Mouse (Mus musculus) embryonic facial prominence, embryonic 12.5 days (tissue): Measurements from ENCODE around the gene Tns4. TPM values are rescaled to one million over a fixed set of nuclear protein-coding genes. Genes with fewer than 3 reads are reported as not detected.

Experiments
- ATAC-seq: fragments of 200-750 bp; cut with Nextera tagmentation; 2 replicates; pipeline ENCODE4 v1.8.0; 2017; ENCODE audit not compliant: insufficient number of reproducible peaks, insufficient read depth, low FRiP score, low TSS enrichment
- H3K27ac ChIP-seq: fragments of 300-500 bp; sonication (generic); 2 replicates; pipeline ENCODE4 v1.5.1; 2016; ENCODE audit warnings: mild to moderate bottlenecking
- H3K27me3 ChIP-seq: fragments of 300-500 bp; sonication (generic); 2 replicates; pipeline ENCODE4 v1.6.1; 2016; ENCODE audit warnings: mild to moderate bottlenecking, moderate library complexity
- H3K36me3 ChIP-seq: fragments of 300-500 bp; sonication (generic); 2 replicates; pipeline ENCODE4 v1.6.1; 2016; ENCODE audit warnings: mild to moderate bottlenecking
- H3K4me1 ChIP-seq: fragments of 300-500 bp; sonication (generic); 2 replicates; pipeline ENCODE4 v1.6.1; 2016
- H3K4me2 ChIP-seq: fragments of 300-500 bp; sonication (generic); replicated peaks from 2 replicates; pipeline ENCODE4 v1.6.1; 2016; ENCODE audit warnings: mild to moderate bottlenecking, moderate library complexity
- H3K4me3 ChIP-seq: fragments of 300-500 bp; sonication (generic); 2 replicates; pipeline ENCODE4 v1.5.1; 2016; ENCODE audit warnings: mild to moderate bottlenecking
- H3K9ac ChIP-seq: fragments of 300-500 bp; sonication (generic); 2 replicates; pipeline ENCODE4 v1.6.1; 2016; ENCODE audit warnings: mild to moderate bottlenecking, moderate library complexity
- H3K9me3 ChIP-seq: fragments of 300-500 bp; sonication (generic); 2 replicates; pipeline ENCODE4 v1.6.1; 2016; ENCODE audit warnings: mild to moderate bottlenecking, moderate library complexity
- WGBS: fragments of 180-500 bp; shearing (Covaris S2); methylation state at CpG from one replicate; pipeline ENCODE4 v1.1.7; 2016; 5-methylcytosine and 5-hydroxymethylcytosine counted together
- polyA plus RNA-seq: library from polyadenylated mRNA; unstranded; fragments of >200 nt; fragmentation: Nextera tagmentation; extraction: Ambion mirVana; gene quantifications from 2 replicates; pipeline ENCODE4 v1.2.1, GENCODE M21; 2016

The Tns4 gene
- polyA plus RNA-seq, 1 experiment from 2014 or later = 0.28 TPM

DNA sequence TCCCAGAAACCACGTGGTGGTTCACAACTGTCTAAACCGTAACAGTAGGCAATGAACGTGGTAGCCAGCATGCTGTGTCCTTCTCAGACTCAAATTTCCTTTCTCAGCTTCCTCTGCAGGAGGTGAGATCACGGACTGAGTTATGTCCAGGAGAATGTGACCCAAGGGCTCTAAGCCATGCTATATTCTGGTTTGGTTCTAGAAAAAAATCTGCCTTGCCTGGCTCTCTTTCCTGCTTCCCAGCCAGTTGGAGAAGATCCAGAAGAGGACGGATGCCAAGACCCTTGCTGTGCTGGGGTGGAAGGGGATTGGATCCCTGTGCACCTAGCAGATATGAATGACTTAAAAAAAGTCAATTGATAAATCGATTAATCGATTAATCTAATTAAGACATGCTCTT lies 10.4 kb upstream of the Tns4 start:
- no peak overlapping the region for H3K4me3 ChIP-seq
- H3K27ac ChIP-seq = no peak overlapping the region
- H3K9ac ChIP-seq = no peak overlapping the region
- no peaks in the 10 kb centered on the region for H3K36me3 ChIP-seq
- no peak overlapping the region for H3K4me2 ChIP-seq
- no peaks in the 10 kb centered on the region for H3K27me3 ChIP-seq
- peaks cover 13% of the 10 kb centered on the region; the same call in 1 of the 2 replicates for H3K4me1 ChIP-seq
- no peaks in the 10 kb centered on the region for H3K9me3 ChIP-seq
- WGBS = 87% methylated on average over 7 of the region's 7 CpGs
- ATAC-seq = no peak

DNA sequence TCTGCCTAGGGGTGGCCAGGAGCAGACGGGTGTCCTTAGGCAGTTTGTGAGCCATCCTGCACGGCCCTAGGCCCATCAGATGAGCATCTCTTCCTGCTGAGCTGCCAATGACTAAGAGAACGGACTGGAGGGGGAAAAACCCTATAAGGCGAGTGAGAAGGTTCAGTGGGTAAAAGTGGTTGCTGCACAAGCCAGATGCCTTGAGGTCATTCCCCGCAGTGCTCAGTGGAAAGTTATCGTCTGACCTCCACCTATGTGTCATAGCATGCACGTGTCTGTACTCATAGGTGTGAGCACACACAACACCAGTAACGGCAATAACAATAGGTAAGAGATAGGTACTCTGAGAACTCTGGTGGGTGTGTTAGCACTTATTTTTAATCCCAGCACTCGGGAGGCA lies 9.8 kb upstream of the Tns4 start:
- no peaks in the 10 kb centered on the region for H3K9me3 ChIP-seq
- H3K4me1 ChIP-seq = peaks cover 13% of the 10 kb centered on the region; the same call in 1 of the 2 replicates
- WGBS = 88% methylated on average over 9 of the region's 9 CpGs
- no peak overlapping the region for H3K27ac ChIP-seq
- ATAC-seq = no peak
- H3K4me3 ChIP-seq = no peak overlapping the region
- H3K9ac ChIP-seq = no peak overlapping the region
- no peak overlapping the region for H3K4me2 ChIP-seq
- H3K36me3 ChIP-seq = no peaks in the 10 kb centered on the region
- no peaks in the 10 kb centered on the region for H3K27me3 ChIP-seq

DNA sequence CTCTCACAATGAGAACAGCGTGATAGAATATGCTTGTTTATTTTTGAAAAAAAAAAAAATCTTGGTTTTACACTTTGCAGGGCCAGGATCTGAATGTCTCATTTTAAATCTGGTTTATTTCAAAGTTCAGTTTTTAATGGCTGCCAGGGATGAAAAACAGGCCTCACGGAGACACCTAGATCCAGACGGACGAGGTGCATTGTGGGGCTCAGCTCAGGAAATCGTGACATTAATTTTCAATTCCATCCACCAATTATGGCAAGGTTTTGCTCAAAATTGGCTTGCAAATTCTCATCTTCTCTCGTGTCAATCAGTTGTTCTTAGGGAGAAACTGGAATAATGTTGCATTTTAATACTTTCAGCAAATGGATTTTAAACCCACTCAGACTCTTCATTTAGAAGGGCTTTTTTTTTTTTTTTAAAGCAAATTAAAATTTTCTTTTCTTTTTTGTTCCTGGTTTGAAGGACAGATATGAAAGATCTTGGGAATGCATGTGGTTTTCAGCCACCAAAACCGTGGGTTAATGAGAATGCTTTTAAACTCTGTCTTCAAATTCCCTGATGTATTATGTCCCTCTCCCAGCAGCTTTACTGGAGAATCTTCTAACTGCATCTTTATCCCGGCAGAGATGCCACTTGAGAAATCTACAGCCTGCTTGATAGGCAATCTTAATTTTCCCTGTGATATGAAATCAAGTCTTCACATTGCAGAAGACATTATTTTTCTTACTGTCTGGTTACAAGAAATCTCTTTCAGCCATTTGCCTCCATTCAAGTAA lies 8.1 kb upstream of the Tns4 start:
- peaks cover 7% of the 10 kb centered on the region; the same call in 1 of the 2 replicates for H3K4me1 ChIP-seq
- 51% methylated on average over 8 of the region's 8 CpGs for WGBS
- H3K27me3 ChIP-seq = no peaks in the 10 kb centered on the region
- ATAC-seq = no peak
- H3K9me3 ChIP-seq = no peaks in the 10 kb centered on the region
- H3K36me3 ChIP-seq = no peaks in the 10 kb centered on the region
- peak overlapping the region; percentile 12; the same call in 1 of the 2 replicates for H3K27ac ChIP-seq
- no peak overlapping the region for H3K4me2 ChIP-seq
- H3K9ac ChIP-seq = no peak overlapping the region
- no peak overlapping the region for H3K4me3 ChIP-seq

DNA sequence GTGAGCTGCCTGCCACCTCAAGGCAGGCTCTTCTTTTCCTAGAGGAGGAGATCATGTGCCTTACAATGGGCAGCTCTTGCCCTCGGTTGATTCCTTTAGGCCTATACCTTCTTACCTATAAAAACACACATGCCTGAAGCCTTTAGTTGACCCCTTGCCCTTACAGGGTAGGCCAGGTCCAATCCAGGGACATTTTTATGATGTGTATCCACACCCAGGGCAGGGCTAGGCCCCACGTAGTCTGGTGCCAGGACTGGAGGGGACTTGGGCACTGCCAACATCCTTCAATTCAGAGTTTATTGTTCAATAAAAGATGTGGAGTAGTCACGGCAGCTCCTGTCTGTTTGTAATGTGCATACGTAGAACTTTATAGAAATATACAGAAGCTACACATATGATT lies 7.3 kb upstream of the Tns4 start:
- no peaks in the 10 kb centered on the region for H3K36me3 ChIP-seq
- peaks cover 7% of the 10 kb centered on the region; the same call in 1 of the 2 replicates for H3K4me1 ChIP-seq
- H3K9me3 ChIP-seq = no peaks in the 10 kb centered on the region
- no peaks in the 10 kb centered on the region for H3K27me3 ChIP-seq
- H3K4me2 ChIP-seq = no peak overlapping the region
- H3K9ac ChIP-seq = no peak overlapping the region
- 61% methylated on average over 4 of the region's 4 CpGs for WGBS
- H3K4me3 ChIP-seq = no peak overlapping the region
- H3K27ac ChIP-seq = peak overlapping the region; percentile 74
- no peak for ATAC-seq

DNA sequence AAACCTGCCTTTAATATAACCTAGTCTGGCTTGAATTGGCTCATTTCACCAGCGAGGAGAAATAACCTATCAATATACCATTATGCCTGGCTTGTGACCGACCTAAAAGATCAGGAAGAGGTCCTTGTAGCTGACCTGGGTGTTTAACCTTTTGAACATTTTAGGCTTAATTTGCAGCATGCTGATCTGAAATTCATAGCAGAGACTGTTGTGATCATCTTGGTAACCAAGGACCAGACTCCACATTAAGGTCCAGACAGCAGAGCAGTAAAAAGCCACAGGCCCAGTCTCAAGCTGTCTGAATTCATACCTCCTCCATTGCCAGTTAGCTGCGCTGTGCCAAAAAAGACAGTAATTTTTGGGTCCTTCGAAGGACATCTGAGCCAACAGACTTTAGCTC lies 6.7 kb upstream of the Tns4 start:
- Histone ChIP-seq H3K4me1 (peaks cover 7% of the 10 kb centered on the region; the same call in 1 of the 2 replicates), H3K27me3 (no peaks in the 10 kb centered on the region), H3K9me3 (no peaks in the 10 kb centered on the region), H3K4me2 (no peak overlapping the region), H3K27ac (peak overlapping the region; percentile 30; the same call in 1 of the 2 replicates), H3K4me3 (no peak overlapping the region), H3K9ac (no peak overlapping the region), H3K36me3 (no peaks in the 10 kb centered on the region)
- WGBS = 46% methylated on average over 4 of the region's 4 CpGs
- no peak for ATAC-seq

DNA sequence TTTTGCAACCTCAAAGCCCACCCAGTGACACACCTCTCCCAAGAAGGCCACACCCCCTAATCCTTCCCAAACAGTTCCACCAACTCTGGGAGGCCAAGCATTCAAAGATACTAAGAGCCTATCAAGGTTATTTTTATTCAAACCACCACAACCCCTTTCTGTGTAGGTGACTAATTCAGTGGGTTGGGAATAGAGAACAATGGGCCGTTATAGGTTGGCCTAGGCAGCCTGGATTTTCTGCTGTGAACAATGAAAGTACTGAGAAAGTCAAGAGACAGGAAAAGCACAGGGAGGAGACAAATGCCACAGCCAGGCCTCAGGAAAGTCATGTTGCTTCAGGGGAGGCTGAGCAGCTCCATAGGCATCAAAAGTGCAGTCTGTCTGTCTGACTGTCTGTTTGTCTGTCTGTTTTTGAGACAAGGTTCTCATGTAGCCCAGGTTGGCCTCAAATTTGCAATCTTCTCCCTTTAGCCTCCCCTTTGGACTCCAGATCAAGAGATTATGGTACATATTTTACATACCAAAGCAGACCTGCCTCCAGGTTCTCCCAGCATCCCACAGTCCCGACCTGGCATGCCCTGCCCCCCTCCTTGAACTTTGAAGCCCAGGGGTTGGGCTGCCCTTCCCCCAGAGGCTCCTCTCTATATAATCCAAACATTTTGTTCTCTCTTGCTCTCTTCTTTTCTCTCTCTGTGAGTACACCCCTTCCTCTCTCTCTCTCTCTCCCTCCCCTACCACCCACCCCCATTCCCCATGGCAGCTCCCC lies 6.0 kb upstream of the Tns4 start:
- Histone ChIP-seq H3K27me3 (no peaks in the 10 kb centered on the region), H3K4me3 (no peak overlapping the region), H3K9ac (no peak overlapping the region), H3K4me1 (peaks cover 7% of the 10 kb centered on the region; the same call in 1 of the 2 replicates), H3K4me2 (no peak overlapping the region), H3K27ac (peak overlapping the region; percentile 30; the same call in 1 of the 2 replicates), H3K9me3 (no peaks in the 10 kb centered on the region), H3K36me3 (no peaks in the 10 kb centered on the region)
- WGBS = 38% methylated on average over 2 of the region's 2 CpGs
- ATAC-seq = no peak

DNA sequence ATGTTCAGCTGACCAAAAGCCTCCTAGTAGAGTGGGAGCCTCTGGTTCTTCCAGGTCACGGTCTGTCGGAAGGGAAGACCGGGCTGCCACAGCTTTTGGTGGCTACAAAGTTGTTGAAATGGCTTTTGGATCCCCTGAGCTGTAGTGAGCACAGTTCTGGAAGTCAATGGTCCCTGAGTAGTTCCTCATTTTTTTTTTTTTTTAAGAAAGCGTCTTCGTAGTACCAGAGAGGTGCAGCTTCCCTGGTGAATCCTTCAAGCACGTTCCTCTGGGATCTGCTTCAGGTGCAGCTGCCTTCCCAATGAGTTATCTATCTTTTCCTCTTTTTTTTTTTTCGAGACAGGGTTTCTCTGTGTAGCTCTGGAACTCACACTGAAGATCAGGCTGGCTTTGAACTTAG lies 4.6 kb upstream of the Tns4 start:
- ATAC-seq = no peak
- 92% methylated on average over 7 of the region's 7 CpGs for WGBS

DNA sequence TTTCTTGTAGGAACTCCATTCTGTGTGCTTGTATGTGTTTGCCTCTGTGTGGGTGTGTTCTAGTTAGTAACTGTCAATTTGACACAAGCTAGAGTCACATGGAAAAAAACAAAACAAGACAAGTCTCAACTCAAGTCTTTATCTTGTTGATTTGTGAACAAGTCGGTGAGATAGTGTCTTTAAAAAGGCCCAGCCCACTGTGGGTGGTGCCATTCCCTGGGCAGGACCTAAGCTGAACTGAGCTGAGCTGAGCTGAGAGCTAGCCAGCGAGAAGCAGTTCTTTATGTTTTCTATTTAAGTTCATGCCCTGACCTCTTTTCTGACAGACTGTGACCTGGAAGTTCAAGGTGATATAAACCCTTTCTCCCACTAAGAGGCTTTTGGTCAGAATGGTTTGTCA lies 2.6 kb upstream of the Tns4 start:
- Histone ChIP-seq H3K4me1 (peaks cover 12% of the 10 kb centered on the region; the same call in 1 of the 2 replicates), H3K27me3 (no peaks in the 10 kb centered on the region), H3K36me3 (no peaks in the 10 kb centered on the region), H3K4me2 (no peak overlapping the region), H3K4me3 (no peak overlapping the region), H3K27ac (no peak overlapping the region), H3K9ac (no peak overlapping the region), H3K9me3 (no peaks in the 10 kb centered on the region)
- WGBS = 73% methylated on average over 2 of the region's 2 CpGs
- ATAC-seq = no peak

More for the DNA sequence above, 4.6 kb upstream of the Tns4 start:
- Histone ChIP-seq H3K4me1 (peaks cover 12% of the 10 kb centered on the region; the same call in 1 of the 2 replicates), H3K36me3 (no peaks in the 10 kb centered on the region), H3K9ac (no peak overlapping the region), H3K27me3 (no peaks in the 10 kb centered on the region), H3K4me2 (no peak overlapping the region), H3K9me3 (no peaks in the 10 kb centered on the region), H3K27ac (no peak overlapping the region), H3K4me3 (no peak overlapping the region)

DNA sequence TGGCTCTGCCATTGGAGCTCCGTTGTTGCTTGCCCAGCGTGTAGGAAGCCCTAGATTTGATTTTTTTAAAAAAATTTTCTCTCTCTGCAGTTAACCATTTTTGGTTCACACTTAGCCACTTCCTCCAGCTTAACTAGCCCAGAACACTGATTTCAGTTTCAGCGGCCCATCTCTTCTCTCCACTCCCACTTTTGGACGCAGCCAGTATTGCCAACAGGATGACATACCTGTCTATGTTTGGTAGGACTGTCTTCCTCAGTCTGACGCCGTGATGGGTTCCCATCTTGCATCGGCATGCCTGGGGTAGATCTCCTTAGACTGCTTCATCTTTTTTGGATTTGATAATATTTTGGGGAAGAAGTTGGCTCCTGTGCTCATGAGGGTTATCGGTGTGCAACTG lies 1.3 kb upstream of the Tns4 start:
- WGBS = 87% methylated on average over 8 of the region's 8 CpGs
- ATAC-seq = no peak
- Histone ChIP-seq H3K4me2 (no peak overlapping the region), H3K9me3 (no peaks in the 10 kb centered on the region), H3K4me3 (no peak overlapping the region), H3K9ac (no peak overlapping the region), H3K27me3 (no peaks in the 10 kb centered on the region), H3K27ac (no peak overlapping the region), H3K4me1 (peaks cover 6% of the 10 kb centered on the region; the same call in 1 of the 2 replicates), H3K36me3 (no peaks in the 10 kb centered on the region)

DNA sequence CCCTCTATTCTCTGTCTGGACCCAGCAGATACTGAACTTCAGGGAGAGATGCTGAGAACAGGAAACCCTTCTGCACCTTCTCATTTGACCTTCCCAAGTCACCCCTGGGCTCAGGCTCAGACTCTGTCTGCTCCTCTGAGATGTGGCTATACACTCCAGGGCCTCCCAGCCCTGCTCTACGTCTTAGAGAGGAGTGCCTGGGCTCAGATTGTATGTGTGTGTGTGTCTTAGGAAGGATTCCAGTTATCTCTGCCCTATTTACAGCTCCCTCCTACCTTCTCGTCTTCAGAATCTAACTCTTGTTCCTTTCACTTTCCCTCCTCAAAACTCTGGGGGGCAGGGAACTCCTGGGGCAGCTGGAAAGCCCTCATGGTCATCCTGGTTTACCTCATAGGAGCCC lies 620 bp downstream of the Tns4 start:
- Histone ChIP-seq H3K4me1 (peaks cover 5% of the 10 kb centered on the region; the same call in 1 of the 2 replicates), H3K27me3 (no peaks in the 10 kb centered on the region), H3K36me3 (no peaks in the 10 kb centered on the region), H3K9me3 (no peaks in the 10 kb centered on the region), H3K27ac (no peak overlapping the region), H3K9ac (no peak overlapping the region), H3K4me3 (no peak overlapping the region), H3K4me2 (no peak overlapping the region)
- ATAC-seq = no peak
- 62% methylated on average over 2 of the region's 2 CpGs for WGBS

DNA sequence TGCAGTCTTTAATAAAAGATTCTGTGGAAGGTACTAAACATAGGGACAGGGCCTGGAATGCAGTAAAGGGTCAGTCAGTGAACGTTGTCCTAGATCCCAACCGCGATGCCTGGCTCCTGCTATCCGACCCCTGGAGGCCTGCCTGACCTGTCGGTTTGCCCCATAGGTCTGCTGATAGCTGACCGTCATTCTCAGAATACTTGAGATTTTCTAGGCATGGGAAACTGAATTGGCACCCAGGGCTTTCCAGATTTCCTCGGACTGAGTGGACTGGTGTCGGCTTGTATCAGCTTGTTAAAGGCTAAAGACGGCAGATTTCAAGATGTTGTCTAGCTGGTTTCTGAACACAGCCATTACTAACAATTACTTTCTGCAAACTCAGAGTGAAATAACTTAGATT lies 4.7 kb downstream of the Tns4 start:
- Histone ChIP-seq H3K9ac (no peak overlapping the region), H3K9me3 (no peaks in the 10 kb centered on the region), H3K36me3 (no peaks in the 10 kb centered on the region), H3K27me3 (no peaks in the 10 kb centered on the region), H3K27ac (no peak overlapping the region), H3K4me3 (no peak overlapping the region), H3K4me2 (no peak overlapping the region), H3K4me1 (peaks cover 19% of the 10 kb centered on the region)
- ATAC-seq = no peak
- WGBS = 73% methylated on average over 9 of the region's 9 CpGs

DNA sequence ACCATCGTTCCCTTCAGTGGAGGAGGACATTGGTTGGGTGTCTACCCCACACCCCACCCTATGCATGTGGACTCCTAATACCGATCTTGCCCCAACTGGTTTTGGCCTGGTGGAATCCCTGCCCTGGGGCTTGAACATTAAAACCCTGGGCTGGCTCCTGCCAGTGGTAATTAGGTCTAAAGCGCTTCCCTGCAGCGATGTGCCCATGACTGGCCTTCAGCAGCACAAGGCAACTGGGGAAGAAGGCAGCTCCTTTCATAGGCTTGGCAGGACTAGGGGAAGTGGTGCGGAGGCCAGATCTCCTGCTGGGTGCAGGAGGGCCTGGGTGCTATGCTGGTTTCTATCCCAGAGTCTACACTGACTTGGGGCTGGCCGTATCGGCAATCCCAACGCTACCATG lies 5.6 kb downstream of the Tns4 start:
- no peak for ATAC-seq
- Histone ChIP-seq H3K4me2 (no peak overlapping the region), H3K27ac (no peak overlapping the region), H3K4me1 (peaks cover 23% of the 10 kb centered on the region), H3K36me3 (no peaks in the 10 kb centered on the region), H3K9ac (no peak overlapping the region), H3K9me3 (no peaks in the 10 kb centered on the region), H3K4me3 (no peak overlapping the region), H3K27me3 (no peaks in the 10 kb centered on the region)
- WGBS = 85% methylated on average over 8 of the region's 8 CpGs
